Mouse (Mus musculus): ENCODE results near the gene Serf2.
"Not testable (repeated sequence)": the region's sequence is repeated elsewhere in the genome, so short reads cannot be mapped to it uniquely, and the experiment has no call there.

The Serf2 gene

DNA sequence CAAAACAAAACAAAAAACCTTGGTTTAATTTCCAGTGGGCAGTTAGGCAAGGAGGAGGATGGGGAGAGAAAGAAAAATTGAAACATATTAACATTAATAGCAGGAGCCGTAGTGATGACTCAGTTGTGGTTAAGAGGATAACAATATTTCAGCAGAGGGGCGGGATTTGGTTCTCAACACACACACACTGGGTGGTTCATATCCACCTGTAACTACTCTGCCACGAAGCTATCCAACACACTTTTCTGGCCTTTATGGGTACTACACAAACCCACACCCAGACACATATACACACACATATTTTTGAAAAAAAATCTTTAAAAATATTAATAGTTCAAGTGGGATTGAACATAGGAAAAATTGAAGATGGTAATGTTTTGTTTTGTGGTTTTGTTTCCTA is 2.0 kb upstream of the Serf2 start:
- DNase-seq (ENCODE audit: low spot score in 2 of 2) = no peak

- peak in 1 of 2 experiments; percentile 57 for DNase-seq (ENCODE audit: low spot score in 2 of 2)
Measured at GRCm38 (mm10) chr2:121448136-121448535, 859 bp upstream of the Serf2 start.

- no peak for DNase-seq (ENCODE audit: low spot score in 2 of 2)
Measured at GRCm38 (mm10) chr2:121449545-121450011, 583 bp downstream of the Serf2 start.

DNA sequence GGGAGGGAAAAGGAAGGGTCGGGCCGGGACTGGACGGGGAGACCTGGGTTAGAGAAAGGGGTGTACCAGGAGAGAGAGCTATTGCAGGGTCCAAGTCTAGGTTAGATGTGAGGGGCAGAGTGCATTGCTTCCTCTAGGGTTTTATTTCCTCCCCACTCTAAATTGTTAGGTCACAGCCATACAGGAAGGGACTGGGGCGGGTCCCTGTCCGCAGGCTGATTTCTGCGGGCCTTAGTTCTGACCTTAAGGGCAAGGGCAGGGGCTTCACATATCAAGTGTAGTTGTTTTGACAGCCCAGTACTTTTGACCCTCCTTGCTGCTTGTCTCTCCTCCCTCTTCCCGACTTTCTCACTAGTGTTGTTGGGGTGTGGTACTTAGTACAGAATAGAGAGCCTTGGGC is 1.1 kb downstream of the Serf2 start:
- DNase-seq (ENCODE audit: low spot score in 2 of 2) = no peak

- no peak for DNase-seq (ENCODE audit: low spot score in 2 of 2)
Measured at GRCm38 (mm10) chr2:121452361-121452760, 3.4 kb downstream of the Serf2 start.

DNA sequence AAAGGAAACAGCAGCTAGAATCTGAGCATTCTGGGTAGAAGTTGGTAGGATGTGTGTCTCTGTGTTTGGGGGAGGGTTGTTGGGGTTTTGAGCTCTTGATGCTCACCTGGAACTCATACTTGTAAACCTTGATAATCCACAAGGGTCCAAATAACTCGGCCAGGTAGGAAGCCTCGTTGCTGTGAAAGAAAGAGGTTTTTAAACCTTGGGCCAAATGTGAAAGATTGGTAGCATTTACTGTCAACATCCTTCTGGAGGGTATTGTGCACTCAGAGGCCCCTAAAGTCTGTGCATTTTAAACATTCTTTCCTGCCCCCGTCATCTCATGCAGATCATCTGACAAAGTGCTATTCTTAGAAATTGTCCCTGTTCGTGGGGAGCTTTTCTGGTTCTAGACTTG is 4.0 kb downstream of the Serf2 start, which contains the start of gene Hypk:
Gene Hypk (plus strand): TSS at position 301 of the 400 bp plus-strand sequence.
- DNase-seq (ENCODE audit: low spot score in 2 of 2) = no peak

- DNase-seq (ENCODE audit: low spot score in 2 of 2) = no peak
Measured at GRCm38 (mm10) chr2:121453917-121454316, 4.9 kb downstream of the Serf2 start.

GRCm38 (mm10) chr2:121455534-121455933 is 6.5 kb downstream of the Serf2 start:
- DNase-seq (ENCODE audit: low spot score in 2 of 2) = no peak

- DNase-seq (ENCODE audit: low spot score in 2 of 2) = peak; percentile 81 to 85
Measured at GRCm38 (mm10) chr2:121456692-121457642, 8.0 kb downstream of the Serf2 start, which contains the start of gene Serinc4. Gene Serinc4, minus strand, starts transcription at chr2:121456781.

- no peak for DNase-seq (ENCODE audit: low spot score in 2 of 2)
Measured at GRCm38 (mm10) chr2:121460071-121460470, 11.1 kb downstream of the Serf2 start.

GRCm38 (mm10) chr2:121468982-121469381 is 20.0 kb downstream of the Serf2 start:
- not testable (repeated sequence) for DNase-seq (ENCODE audit: low spot score in 2 of 2)

DNA sequence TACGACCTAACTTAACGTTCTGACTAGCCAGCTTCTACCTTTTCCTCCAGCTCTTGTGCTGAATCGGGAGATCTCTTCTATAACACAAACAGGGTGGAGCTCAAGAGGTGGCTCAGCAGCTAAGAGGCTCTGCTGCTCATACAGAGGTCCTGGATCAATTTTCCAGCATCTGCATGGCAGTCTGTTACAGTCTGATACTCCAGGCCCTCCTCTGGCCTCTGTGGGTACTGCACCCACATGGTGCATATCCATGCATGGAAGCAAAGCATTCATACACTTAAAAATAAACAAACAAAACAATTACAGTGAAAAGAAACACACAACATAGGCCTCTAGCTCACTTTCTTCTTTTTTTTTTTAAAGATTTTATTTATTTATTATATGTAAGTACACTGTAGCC is 23.8 kb downstream of the Serf2 start:
- DNase-seq (ENCODE audit: low spot score in 2 of 2) = not testable (repeated sequence)

GRCm38 (mm10) chr2:121473301-121474179 is 24.5 kb downstream of the Serf2 start, which contains the start of gene Mfap1b:
Gene Mfap1b, minus strand, starts transcription at chr2:121474067.
- DNase-seq (ENCODE audit: low spot score in 2 of 2) = peak; percentile 80 to 91

DNA sequence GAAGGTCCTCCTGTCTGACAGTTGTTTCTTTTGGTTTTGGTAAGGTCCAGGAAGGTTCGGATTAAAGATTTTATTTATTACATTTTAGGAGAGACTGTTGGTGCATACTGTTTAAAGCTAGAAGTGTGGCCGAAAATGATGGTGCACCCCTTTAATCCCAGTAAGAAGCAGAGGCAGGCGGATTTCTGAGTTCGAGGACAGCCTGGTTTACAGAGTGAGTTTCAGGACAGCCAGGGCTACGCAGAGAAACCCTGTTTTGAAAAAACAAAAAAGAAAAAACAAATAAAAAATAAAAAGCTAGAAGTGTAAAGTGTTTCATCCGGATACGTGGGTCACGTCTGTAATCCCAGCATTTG is 25.2 kb downstream of the Serf2 start:
- no peak for DNase-seq (ENCODE audit: low spot score in 2 of 2)

GRCm38 (mm10) chr2:121475306-121475705 is 26.3 kb downstream of the Serf2 start:
- DNase-seq (ENCODE audit: low spot score in 2 of 2) = not testable (repeated sequence)

DNA sequence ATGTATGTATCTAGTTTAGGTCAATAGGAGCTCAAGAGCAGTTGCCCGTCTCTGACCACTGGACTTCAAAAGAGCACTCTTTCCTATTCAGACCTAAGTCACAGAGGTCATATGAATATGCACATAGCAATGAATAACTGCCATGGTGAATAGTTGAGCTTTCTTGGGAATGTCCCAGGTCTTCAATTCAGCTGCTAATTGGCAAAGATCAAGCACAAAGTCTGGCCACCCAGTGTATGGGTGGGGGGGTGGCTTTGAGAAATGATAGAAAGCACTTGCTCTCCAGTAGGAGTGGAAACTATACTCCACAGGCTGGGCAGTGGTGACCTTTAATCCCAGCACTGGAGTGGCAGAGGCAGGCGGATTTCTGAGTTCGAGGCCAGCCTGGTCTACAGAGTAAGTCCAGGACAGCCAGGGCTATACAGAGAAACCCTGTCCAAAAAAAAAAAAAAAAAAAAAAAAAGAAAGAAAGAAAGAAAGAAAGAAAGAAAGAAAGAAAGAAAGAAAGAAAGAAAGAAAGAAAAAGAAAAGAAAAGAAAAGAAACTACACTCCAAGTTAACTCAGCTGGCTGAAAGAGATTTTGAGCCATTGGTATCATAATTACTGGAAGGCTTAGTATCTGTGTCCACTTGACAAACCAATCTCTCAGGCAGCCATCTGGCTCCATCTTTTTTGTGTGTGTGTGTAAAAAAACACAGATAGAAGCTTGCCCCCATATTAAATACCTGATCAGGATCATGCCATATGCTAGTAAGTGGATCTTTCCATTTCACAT is 28.7 kb downstream of the Serf2 start:
- no peak for DNase-seq (ENCODE audit: low spot score in 2 of 2)

DNA sequence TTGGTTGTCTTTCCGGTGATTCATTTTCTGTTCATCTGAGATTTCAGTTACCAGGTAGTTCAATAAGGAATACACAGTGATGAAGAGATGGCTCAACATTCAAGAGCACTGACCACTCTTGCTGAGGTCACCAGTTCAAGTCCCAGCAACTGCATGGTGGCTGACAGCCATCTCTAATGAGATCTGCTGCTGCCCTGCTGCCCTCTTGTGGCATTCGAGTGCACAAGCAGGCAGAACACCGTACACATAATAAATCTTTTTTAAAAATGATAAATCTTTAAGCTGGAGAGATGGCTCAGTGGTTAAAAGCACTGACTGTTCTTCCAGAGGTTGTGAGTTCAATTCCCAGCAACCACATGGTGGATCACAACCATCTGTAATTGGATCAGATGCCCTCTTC is 31.5 kb downstream of the Serf2 start:
- DNase-seq (ENCODE audit: low spot score in 2 of 2) = no peak

DNA sequence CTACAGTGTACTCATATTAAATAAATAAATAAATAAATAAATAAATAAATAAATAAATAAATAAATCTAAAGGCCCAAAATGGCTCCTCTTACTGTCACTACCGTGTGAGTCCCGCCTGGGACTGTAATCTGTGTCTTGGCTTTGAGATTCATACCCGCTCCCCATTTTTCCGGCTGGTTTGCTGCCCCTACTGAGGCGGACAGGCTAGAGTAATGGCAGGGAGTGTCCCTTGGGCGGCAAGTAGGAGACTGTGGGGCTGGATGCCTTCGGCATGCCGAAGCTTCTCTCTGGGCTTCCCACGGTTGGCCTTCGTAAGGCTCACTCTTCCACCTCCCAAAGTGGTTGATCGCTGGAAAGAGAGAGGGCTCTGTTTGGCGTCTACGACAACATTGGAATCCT is 31.9 kb downstream of the Serf2 start:
- DNase-seq (ENCODE audit: low spot score in 2 of 2) = not testable (repeated sequence)

DNA sequence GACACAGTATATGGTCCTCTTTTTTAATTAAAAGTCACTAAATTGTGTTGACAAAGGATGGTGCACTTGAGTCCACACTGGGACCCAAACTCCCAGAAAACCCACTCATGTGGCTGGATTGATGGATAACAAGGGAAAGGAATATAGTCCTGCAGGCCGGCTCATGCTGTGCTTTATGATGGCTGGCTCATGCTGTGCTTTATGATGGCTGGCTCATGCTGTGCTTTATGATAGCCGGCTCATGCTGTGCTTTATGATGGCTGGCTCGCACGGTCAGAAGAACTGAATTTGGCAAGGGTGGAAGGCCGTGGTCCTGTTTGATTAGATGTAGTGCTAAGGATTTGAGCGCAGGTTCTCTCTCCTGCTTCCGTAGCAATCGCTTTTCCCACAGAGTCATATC is 34.6 kb downstream of the Serf2 start:
- no peak for DNase-seq (ENCODE audit: low spot score in 2 of 2)

GRCm38 (mm10) chr2:121484403-121484802 is 35.4 kb downstream of the Serf2 start:
- DNase-seq (ENCODE audit: low spot score in 2 of 2) = not testable (repeated sequence)

DNA sequence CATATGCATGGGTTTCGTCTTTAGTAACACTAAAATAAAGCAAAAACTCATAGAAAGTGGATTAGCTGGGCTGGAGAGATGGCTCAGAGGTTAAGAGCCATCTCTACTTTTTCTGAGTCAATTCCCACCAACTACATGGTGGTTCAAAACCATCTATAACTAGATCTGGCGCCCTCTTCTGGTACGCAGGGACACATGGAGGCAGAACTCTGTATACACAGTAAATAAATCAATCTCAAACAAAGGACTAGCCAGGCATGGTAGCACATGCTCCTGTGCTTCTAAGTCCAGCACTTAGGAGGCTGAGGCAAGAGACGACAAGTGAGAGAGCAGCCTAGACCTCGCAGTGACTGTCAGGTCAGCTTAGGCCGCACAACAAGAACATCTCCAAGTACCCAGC is 52.6 kb downstream of the Serf2 start:
- DNase-seq (ENCODE audit: low spot score in 2 of 2) = not testable (repeated sequence)
